Mouse (Mus musculus) cerebellum, adult 11 months (tissue): ENCODE data around the gene Accsl.

Experiments
- DNase-seq: peaks from one replicate; pipeline ENCODE4 v3.0.0; 2022

Gene Accsl

DNA sequence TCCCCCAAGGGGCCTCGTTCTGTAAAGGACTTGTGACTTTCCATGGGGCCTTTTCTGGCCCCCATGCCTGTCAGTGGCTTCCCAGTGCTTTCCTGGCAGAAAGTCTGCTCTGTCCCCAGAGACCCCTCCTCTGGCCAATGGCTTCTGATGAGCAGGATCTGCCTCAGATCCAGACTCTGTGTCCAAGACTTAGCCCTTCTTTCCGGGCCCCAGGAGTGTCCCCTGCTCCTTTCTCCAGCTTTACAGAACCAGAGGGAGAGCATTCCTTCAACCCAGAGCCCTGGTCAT, 5.2 kb upstream of the Accsl start:
- DNase-seq, result no peak

DNA sequence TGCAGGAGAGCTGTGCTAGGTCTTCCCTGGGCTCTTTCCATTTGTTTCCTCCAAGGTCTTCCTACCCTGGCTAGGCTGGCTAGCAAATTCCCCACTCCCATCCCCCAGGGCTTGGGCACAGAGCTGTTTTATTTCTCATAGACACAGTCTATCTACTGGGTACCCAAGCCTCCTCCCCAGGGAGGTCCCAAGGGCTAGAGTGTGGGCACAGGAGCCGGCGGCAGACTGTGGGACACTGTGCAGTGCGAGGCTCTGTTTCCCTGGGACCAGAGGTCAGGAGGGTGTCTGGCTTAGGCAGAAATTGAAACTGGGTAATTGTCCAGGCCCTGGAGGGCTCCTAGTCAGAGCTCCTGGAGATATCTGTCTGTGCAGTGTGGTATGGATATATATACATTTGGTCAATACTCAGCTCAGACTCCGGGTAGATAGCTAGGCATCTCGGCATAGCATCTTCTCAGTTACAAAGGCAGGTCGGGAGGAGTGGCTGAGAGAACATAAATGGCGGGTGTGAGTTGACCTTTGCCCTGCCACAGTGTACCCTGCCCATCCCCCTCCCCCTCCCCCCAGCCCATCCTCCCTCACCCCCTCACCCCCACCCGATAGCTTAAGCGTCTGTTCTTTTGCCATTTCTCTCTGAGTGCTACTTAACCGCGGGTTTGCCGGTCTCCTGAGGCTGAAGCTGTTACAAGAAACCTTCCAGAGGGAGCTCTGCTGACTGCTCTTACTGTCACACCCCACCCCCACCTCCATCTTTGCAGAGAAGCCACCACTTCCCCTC, 4.7 kb upstream of the Accsl start:
- no peak for DNase-seq

DNA sequence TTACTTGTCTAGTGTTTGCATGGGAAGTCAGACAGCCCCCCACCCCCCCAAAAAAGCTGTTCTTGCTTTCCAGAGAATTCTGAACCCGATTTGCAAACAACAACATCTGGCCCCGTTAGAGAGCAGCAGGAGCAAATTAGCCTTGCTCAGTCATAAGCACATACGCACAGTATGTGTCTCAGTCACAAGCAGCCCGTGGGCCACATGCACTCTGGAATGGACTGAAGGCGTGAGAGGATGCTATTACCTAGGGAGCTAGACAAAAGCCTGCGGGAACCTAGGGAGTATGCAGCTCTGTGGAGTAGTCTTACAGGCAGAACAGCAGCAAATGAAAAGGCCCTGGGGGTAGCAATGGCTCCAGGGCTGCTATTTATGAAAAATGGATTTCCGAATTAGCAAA, 3.3 kb upstream of the Accsl start:
- DNase-seq, result no peak

DNA sequence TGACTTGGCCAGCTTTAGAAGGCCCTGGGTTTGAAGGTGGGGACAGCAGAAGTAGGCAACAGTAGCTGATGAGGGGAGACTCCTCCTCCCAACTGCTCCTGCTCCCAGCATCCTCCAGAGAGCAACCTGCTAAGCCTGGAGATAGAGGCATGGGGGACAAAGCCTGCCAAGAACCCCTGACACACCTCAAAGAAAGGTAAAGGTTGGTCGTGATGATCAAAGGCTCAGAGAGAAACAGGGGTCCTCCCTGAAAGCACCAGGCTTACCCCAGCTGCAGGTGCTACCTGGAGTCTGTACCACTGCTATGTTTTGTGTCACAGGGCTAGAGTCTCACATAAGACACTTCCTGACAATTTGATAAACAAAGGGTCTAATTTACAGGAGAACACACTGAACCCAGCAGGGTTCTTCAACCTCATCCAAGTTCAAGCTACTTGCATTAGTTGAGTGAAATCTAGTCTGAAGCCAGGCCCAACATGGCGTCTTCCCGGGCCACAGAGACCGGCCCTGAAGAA, 2.5 kb upstream of the Accsl start:
- DNase-seq, result no peak

DNA sequence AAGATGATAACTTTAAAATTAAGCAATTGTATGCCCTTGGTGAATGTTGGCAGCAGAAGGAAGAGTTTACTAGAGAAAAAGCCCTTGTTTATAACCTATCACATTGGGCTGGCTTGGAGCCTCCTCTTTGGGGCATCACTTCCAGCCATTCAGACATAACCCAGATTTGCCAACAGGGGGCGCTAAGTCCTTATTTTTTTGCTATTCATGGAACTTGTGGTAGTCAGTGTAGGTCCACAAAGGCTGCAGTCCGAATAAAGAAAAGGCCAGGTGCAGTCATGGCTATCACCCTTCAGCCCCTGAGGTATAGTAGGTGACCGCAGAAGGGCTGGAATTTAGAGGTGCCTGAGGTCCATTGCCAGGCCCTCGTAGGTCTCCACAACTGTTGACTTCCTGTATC, 1.9 kb upstream of the Accsl start:
- DNase-seq, result peak; percentile 62

DNA sequence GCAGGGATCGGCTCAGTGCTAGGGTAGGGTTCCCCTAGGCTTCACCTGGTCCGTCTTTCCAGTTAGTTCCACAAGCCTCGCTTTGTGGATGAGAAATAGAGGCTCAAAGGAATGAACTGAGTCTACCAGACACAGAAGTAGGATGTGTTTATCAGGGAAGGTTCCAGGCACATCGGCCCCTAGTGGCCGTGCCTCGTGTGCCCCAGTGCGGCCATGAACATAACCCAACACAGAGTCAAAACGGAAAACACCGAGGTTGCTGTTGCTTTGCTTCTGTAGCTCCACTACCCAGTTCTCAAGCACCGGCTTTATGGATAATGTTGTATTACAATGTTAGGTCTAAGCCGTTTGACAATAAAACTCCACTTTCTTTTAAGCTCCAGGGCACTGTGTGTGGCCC, 391 bp downstream of the Accsl start:
- no peak for DNase-seq

DNA sequence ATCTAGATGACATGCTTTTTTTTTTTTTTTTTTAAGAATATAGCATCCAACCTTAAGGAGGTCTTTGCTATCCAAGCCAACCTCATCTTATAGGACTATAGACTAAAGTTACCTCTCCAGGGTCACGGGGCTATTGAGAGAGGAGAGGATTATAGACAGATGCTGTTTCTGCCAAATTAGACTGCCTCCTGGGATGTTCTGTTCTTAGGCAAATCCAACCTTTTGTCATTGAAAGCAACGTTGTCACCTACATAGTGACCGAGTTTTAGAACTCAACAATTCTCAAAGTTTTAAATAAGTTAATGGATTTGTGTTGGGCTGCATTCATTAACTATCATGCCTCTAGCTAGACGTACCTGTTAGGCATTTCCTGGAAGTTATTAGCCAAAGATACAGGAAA, 5.7 kb downstream of the Accsl start:
- no peak for DNase-seq

DNA sequence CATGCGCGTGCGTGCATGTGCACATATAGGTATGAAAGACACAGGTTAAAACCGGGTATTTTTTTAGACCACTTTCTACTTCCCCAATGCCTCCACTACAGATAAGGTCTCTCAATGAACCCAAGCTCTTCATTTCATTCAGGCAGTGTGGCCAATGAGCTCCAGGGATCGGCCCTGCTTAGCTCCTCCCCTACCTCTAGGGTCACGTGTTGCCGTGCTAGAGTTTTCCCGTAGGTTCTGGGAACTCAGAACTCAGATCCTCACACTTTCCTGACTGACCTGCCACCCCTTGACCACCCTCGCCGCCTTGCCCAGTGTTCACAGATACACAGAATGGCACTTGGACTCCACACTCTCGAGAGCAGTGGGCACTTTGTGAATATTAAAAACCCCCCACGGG, 10.1 kb downstream of the Accsl start:
- DNase-seq, result no peak

DNA sequence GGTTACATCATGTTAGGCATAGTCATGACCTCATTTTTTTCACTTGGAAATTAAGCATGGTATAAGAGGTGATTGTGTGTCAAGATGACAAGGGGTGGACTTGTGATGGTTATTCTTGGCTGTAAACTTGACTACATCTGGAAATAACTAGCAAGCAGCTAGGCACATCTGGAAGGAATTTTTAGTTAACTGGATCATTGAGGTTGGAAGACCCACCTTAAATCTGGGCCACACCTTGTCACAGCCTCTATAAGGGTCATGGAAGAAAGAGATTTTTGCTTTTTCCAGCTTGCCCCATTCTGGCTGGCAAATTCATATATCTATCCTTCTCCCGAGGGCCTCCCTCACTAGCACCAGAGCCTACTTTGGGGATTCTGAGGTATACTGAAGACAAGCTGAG, 17.7 kb downstream of the Accsl start:
- DNase-seq, result no peak

DNA sequence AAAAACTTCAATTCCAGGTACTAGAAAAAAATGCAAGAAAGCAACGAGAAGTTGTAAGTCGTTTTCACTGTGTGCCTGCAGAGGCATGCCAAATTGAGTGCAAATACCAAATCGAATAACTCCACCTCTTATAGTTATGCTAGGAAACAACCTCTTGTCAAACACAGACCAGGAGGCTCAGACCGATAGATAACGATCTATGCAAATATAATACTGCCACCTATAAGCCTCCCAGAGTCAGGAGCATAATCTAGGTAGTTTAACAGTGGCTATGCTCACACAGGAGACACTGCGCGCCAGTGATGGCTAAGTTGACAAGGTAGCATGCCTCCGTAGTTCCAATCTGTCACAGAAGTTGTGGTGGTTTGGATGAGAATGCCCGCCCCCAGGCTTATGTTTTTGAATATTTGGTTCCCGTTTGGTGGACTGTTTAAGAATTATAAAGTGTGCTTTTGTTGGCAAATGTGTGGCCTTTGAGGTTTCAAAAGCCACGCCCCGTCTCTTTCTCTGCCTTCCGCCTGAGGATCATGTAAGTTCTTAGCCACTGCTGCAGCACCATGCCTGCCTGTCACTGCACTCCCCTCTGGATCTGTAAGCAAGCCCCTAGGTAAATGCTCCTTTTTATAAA, 18.5 kb downstream of the Accsl start:
- DNase-seq, result no peak

DNA sequence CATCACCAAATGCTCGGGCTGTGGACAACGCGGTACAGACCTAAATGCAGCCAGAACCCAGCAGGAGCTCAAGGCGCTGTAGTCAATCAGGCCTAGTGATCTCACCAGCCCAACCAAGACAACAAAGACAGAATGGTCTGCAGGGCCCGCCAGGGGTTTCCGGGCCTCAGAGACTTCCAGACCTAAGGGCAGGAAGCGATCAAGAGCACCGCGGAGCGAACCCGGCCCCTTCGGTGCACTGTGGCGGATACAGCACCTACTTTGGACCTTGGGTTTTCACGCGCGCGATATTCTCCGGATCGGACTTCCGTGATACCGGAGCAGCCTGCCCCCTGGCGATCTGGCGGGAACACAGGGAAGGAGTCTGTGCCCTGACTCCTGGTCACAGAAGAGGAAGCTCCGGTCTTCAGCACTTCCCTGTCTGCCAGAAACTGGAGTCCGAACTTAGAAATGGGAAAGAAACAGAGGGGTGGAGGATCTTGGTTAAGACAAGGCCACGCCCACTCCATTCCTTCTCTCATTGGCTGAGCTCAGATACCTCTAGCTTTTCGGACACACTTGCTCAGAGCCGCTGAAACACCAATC, 19.4 kb downstream of the Accsl start, which contains the start of gene Accs:
Gene Accs, minus strand, starts transcription at position 439 of the 585 bp plus-strand sequence.
- peak; percentile 56 for DNase-seq

DNA sequence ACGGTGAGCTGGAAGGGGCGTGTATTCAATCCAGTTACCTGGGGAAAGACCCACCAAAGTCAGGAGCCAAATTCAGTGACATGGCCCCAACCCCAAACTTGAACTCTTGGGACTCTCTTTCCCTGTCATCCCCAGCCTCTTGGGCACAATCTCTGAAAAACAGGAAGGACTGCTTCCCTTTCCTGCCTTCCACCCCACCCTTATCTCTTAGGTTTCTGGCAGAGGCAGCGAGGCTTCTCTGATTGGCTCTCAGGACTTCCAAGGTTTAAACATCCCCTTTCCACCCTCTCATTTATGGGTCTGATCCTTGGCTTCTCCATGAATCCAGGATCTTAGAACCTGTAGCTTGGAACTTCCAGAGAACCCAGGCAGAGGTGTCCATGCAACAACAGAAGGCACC, 27.6 kb downstream of the Accsl start:
- no peak for DNase-seq

DNA sequence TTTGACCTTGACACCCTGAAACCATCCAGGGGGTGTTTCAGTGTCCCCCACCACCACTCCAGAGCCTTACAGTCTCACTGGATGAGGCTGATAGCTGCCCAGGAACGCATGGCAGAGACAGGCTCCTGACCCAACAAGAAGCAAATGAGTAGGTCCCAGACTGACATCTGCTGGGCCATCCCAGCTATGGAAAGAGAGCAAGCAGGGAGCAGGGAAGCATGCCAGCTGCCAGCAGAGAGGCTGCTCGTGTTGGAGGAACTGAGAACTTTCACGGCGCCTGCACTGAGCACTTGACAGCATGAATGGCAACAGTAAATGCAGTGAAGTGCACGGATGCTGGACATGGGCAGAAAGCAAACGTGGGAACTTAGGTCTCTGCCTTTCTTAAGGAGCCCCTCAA, 28.8 kb downstream of the Accsl start:
- no peak for DNase-seq

DNA sequence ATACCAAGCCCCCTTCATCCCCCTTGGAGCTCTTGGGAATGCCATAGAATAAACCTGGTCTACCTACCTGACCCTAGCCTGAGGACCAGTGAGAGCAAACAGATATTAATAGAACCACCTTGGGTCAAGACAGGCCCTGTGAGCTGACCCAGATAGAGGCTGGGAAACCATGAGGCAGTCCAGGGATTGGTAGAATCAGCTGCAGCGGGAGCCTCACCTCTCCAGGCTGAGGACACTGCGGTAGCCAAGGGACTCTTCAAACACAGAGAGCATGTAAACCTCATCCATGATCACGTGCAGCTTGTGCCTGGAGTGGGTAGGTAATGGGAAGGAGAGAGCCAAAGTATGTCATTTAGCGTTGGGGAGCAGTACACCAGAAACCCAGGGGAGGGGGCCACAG, 30.0 kb downstream of the Accsl start:
- no peak for DNase-seq

DNA sequence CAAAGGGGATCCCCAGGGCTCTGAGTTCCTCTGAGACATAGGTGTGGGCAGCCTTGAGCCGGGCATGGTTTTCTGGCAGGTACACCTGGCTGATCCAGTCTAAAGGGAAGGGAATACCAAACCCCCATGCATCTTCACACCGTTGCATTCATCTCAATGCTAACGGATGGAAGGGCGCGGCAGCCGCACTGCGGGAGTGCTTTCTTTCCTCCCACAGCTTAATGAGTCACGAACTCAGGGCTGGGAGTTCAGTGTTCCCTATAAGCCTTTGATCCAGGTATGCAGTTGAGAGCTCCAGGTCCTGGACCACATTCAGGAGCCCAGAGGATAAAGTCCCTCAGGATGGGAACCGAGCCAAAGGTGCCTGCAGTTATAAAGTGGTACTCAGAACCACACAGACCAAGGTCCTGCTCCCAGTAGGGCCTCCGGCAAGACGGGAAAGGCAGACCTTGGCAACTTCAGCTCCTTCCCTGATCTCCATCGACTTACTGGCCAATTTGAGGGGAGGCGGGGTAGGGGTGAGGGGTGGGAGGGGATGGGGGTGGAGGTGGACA, 32.6 kb downstream of the Accsl start:
- DNase-seq, result no peak

DNA sequence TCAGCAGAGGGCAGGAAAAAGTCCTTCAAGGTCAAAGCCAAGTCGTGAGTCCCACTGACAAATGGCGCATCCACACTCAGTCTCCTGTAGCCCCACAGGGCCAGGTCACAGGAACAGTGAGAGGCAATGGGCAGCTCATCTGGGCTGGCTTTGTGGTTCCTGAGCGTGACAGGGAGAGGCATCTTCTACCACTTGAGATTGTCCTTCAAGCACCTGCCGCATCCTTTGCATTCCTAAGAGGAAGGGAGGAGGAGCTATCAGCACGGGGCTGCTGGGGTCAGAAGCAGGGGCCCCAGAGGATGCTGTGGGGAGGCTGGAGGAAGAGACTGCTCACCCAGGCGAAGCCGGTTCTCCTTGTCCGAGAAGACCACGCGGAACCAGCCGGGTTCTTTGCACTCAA, 33.4 kb downstream of the Accsl start:
- no peak for DNase-seq

DNA sequence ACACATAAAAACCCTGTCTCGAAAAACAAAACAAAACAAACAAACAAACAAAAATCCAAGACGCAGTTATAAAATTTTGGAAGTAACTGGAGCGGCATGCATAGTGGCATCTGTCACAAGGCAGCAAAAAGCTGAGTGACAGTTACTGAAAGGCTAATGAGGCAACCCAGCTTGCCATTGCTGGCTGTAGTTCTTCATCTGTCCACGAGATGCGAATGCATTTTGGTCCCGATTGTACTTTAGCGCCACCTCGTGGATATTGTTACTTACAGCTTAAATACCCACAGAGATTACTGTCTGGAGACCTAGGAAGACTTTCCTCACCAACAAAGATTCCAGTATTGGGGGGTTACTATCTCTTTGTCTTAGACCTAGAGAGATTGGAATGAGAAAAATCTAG, 45.4 kb downstream of the Accsl start:
- DNase-seq, result peak; percentile 67

DNA sequence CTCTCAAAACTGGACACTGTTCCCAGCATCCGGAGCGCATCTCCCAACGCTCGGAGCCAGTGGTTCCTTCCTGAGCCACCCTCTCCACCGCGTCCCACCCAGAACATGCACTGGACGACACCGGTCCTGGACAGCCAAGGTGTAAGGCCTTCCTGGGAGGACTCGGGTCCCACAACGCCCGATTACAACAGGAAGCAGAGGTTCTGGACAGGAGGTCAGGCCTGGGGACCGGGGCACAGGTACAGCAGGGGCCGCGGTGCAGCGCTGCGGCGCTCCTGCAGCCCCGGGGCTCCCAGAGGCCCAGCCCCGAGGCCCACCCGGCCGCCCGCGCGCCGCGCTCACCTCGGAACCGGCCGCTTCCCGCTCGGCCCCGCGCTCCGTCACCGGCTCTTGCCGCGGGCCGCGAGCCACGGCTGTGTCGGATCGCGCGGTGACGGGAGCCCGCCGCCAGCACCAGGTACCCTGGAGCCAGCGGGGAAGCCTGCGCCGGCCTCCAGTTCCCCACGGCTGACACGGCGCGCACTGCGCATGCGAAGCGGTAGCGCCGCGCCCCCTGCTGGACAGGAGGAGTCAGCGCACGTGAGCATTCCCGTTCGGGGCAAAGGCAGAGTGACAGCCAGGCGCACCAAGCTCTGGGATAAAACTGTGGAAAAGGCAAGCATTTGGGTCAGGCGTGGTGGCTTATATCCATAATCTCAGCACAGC, 46.8 kb downstream of the Accsl start, which contains the start of gene Ext2:
Gene Ext2, minus strand, starts transcription at position 524 of the 705 bp plus-strand sequence.
- DNase-seq, result peak; percentile 94

DNA sequence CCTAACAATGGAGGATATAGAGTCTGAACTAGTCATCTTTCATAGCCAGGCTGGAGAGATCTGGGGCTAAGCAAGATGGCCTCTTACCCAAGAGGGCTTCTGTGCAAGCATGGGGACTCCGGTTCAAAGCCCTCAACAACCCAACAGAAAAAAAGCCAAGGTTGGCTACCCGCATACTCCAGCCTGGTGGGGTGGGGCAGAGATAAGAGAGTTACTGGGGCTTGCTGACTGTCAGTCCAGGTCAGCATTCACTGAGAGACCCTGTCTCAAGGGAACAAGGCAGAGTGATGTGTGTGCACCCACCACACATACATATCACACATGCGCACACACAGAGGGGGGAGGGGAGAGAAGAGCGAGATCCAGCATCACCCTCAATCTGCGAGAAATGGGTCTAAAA, 51.2 kb downstream of the Accsl start:
- DNase-seq, result no peak

DNA sequence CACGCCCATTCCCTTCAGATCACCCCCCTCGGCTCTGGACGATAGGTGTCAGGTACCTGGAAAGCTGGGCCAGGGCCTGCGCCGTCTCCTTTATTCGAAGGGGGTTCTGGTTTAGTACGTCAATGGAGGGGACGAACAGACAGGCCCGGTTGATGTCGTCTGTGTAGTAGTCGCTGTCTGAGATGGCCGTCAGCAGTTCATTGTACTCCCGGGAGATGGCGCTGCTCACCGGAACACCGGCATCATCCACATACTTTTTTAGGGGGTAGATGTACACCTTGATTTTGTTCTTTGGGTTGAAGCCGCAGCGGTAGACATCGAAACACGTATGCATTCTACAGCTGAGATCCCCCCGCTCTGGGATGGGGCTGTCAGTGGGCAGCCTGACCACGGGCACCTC, 55.6 kb downstream of the Accsl start:
- no peak for DNase-seq

DNA sequence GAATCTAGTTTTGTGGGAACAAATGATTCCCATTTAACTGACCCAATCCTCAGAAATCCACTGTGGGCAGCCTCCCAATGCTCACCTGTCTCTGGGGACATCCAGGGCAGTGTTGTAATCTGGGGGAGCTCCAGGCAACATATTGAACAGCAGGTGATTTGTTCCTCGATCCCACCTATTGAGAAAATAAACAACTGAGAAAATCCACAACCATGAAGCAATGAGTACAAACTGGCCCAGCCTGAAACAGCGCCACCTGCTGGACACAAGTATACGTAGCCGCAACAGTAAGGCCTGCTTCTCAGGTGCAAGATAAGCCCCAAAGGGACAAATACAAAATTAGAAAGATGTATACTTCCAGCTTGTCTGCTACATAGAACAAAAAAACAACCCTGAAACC, 57.1 kb downstream of the Accsl start:
- DNase-seq, result peak; percentile 65

DNA sequence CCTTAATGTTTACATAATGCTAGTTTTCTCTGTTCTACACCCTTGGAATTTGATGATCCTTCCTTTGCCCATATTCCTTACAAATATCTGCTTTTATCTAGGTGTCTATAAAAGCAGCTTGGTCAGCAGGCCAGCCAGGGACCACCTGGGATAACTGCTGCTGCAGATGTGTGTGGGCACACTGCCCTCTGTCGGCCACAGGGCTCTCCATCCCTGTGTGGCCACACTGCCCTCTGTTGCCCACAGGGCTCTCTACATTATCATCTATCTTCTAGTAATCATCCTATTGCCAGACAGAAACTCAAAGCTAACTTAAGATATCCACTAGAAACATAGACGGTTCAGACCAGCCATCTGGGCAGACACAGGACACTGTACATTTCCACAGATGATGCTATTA, 59.0 kb downstream of the Accsl start:
- peak; percentile 49 for DNase-seq

DNA sequence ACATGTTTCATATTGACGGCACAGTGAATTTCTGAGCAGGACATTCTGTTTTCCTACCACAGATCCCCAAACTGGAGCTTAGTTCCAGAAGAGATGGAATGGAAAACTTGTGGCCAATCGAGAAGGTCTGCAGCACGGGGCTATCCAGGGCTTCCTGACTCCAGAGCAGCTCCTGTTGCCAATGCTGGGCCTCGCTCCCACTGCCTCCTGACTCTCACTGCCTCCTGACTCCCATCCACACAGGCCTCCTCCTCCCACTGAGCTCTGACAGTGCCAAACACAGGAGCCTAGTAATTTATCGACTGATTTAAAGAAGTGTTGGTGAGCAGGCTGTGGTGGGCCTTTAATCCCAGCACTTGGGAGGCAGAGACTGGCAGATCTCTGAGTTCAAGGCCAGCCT, 60.9 kb downstream of the Accsl start:
- no peak for DNase-seq
